Mouse (Mus musculus): Measurements from ENCODE around the gene Cyp2ab1. TPM values are rescaled to one million over a fixed set of nuclear protein-coding genes. Genes with fewer than 3 reads are reported as not detected.
"Not testable (repeated sequence)": the region's sequence is repeated elsewhere in the genome, so short reads cannot be mapped to it uniquely, and the experiment has no call there.

The Cyp2ab1 gene
- total RNA-seq (2021), result not detected

- no peak for DNase-seq (ENCODE audit: extremely low spot score in 1 of 2, low spot score in 2 of 2)
- intact Hi-C loops (cut with DNase I), result no loop called here
These were observed at the start of gene Cyp2ab1 for GRCm38 (mm10) chr16:20325286-20325685. TSS of gene Cyp2ab1 (minus strand) at chr16:20325404.

GRCm38 (mm10) chr16:20371731-20372130, 46.5 kb upstream of the Cyp2ab1 start:
- no peak for DNase-seq (ENCODE audit: extremely low spot score in 1 of 2, low spot score in 2 of 2)
- intact Hi-C loops (cut with DNase I), result no loop called here

GRCm38 (mm10) chr16:20368221-20368620, 43.0 kb upstream of the Cyp2ab1 start:
- DNase-seq (ENCODE audit: extremely low spot score in 1 of 2, low spot score in 2 of 2), result no peak
- intact Hi-C loops (cut with DNase I), result no loop called here

- intact Hi-C loops (cut with DNase I), result no loop called here
- DNase-seq (ENCODE audit: extremely low spot score in 1 of 2, low spot score in 2 of 2), result no peak
These were observed 36.9 kb upstream of the Cyp2ab1 start for GRCm38 (mm10) chr16:20362121-20362520.

GRCm38 (mm10) chr16:20361496-20361895, 36.3 kb upstream of the Cyp2ab1 start:
- not testable (repeated sequence) for DNase-seq (ENCODE audit: extremely low spot score in 1 of 2, low spot score in 2 of 2)

GRCm38 (mm10) chr16:20359643-20360295, 34.6 kb upstream of the Cyp2ab1 start:
- intact Hi-C loops (cut with DNase I), result no loop called here
- no peak for DNase-seq (ENCODE audit: extremely low spot score in 1 of 2, low spot score in 2 of 2)

More at GRCm38 (mm10) chr16:20361496-20361895, 36.3 kb upstream of the Cyp2ab1 start:
- intact Hi-C loops (cut with DNase I), result not testable (repeated sequence)

- intact Hi-C loops (cut with DNase I), result no loop called here
- no peak for DNase-seq (ENCODE audit: extremely low spot score in 1 of 2, low spot score in 2 of 2)
These were observed 32.6 kb upstream of the Cyp2ab1 start for GRCm38 (mm10) chr16:20357837-20358236.

GRCm38 (mm10) chr16:20354762-20355161, 29.6 kb upstream of the Cyp2ab1 start:
- intact Hi-C loops (cut with DNase I), result no loop called here
- DNase-seq (ENCODE audit: extremely low spot score in 1 of 2, low spot score in 2 of 2), result no peak

GRCm38 (mm10) chr16:20354011-20354410, 28.8 kb upstream of the Cyp2ab1 start:
- intact Hi-C loops (cut with DNase I), result no loop called here
- no peak for DNase-seq (ENCODE audit: extremely low spot score in 1 of 2, low spot score in 2 of 2)

GRCm38 (mm10) chr16:20345464-20345863, 20.3 kb upstream of the Cyp2ab1 start:
- intact Hi-C loops (cut with DNase I), result no loop called here
- no peak for DNase-seq (ENCODE audit: extremely low spot score in 1 of 2, low spot score in 2 of 2)

GRCm38 (mm10) chr16:20338616-20339015, 13.4 kb upstream of the Cyp2ab1 start:
- peak in 1 of 2 experiments; percentile 12 for DNase-seq (ENCODE audit: extremely low spot score in 1 of 2, low spot score in 2 of 2)
- intact Hi-C loops (cut with DNase I), result no loop called here

GRCm38 (mm10) chr16:20334918-20335317, 9.7 kb upstream of the Cyp2ab1 start:
- no peak for DNase-seq (ENCODE audit: extremely low spot score in 1 of 2, low spot score in 2 of 2)
- intact Hi-C loops (cut with DNase I), result no loop called here

GRCm38 (mm10) chr16:20328306-20328705, 3.1 kb upstream of the Cyp2ab1 start:
- intact Hi-C loops (cut with DNase I), result no loop called here
- DNase-seq (ENCODE audit: extremely low spot score in 1 of 2, low spot score in 2 of 2), result no peak

- no peak for DNase-seq (ENCODE audit: extremely low spot score in 1 of 2, low spot score in 2 of 2)
- intact Hi-C loops (cut with DNase I), result no loop called here
These were observed 1.3 kb downstream of the Cyp2ab1 start for GRCm38 (mm10) chr16:20323907-20324306.

- intact Hi-C loops (cut with DNase I), result no loop called here
- DNase-seq (ENCODE audit: extremely low spot score in 1 of 2, low spot score in 2 of 2), result no peak
These were observed 2.9 kb downstream of the Cyp2ab1 start for GRCm38 (mm10) chr16:20322274-20322673.

GRCm38 (mm10) chr16:20316770-20317169, 8.4 kb downstream of the Cyp2ab1 start:
- intact Hi-C loops (cut with DNase I), result no loop called here
- DNase-seq (ENCODE audit: extremely low spot score in 1 of 2, low spot score in 2 of 2), result no peak

GRCm38 (mm10) chr16:20315266-20315665, 9.9 kb downstream of the Cyp2ab1 start:
- no peak for DNase-seq (ENCODE audit: extremely low spot score in 1 of 2, low spot score in 2 of 2)
- intact Hi-C loops (cut with DNase I), result no loop called here

- intact Hi-C loops (cut with DNase I), result no loop called here
These were observed 12.9 kb downstream of the Cyp2ab1 start for GRCm38 (mm10) chr16:20312272-20312671.

GRCm38 (mm10) chr16:20301770-20302649, 23.2 kb downstream of the Cyp2ab1 start, which contains the start of gene Parl:
TSS of gene Parl (minus strand) at chr16:20302387.
- intact Hi-C loops (cut with DNase I), result loop anchor here (5.0 kb wide), 1 partner anchor 60 kb away; the partner anchor contains the start of gene Map6d1
- peak; percentile 73 to 90 for DNase-seq (ENCODE audit: extremely low spot score in 1 of 2, low spot score in 2 of 2)

More at GRCm38 (mm10) chr16:20312272-20312671, 12.9 kb downstream of the Cyp2ab1 start:
- no peak for DNase-seq (ENCODE audit: extremely low spot score in 1 of 2, low spot score in 2 of 2)

- intact Hi-C loops (cut with DNase I), result loop anchor here (5.0 kb wide), 1 partner anchor 58 kb away; the partner anchor contains the start of gene Map6d1
- no peak for DNase-seq (ENCODE audit: extremely low spot score in 1 of 2, low spot score in 2 of 2)
These were observed 25.1 kb downstream of the Cyp2ab1 start for GRCm38 (mm10) chr16:20300076-20300475.

All from left cerebral cortex, postnatal 10 days (tissue).